Mouse (Mus musculus) forebrain, embryonic 14.5 days (tissue): Measurements from ENCODE around the gene Tmem132d. TPM values are rescaled to one million over a fixed set of nuclear protein-coding genes. Genes with fewer than 3 reads are reported as not detected.

Source experiments
- ATAC-seq: fragments of 200-750 bp; cut with Nextera tagmentation; 2 replicates; pipeline ENCODE4 v1.8.0; 2017; ENCODE audit warnings: mild to moderate bottlenecking, moderate library complexity
- DNase-seq: peaks from one replicate; pipeline ENCODE4 v3.0.0-alpha.2; 2015; ENCODE audit warnings: low spot score
- H3K27ac ChIP-seq: fragments of 300-500 bp; sonication (generic); 2 replicates; pipeline ENCODE4 v1.5.1; 2014; ENCODE audit warnings: low read depth, mild to moderate bottlenecking, control low read depth, low read length, moderate library complexity
- H3K27me3 ChIP-seq: fragments of 300-500 bp; sonication (generic); replicated peaks from 2 replicates; pipeline ENCODE4 v1.6.1; 2014; ENCODE audit warnings: low read length, control low read depth, mixed read lengths; ENCODE audit not compliant: control insufficient read depth, insufficient read depth
- H3K36me3 ChIP-seq: fragments of 300-500 bp; sonication (generic); 2 replicates; pipeline ENCODE4 v1.6.1; 2014; ENCODE audit warnings: low read length, control low read depth; ENCODE audit not compliant: control insufficient read depth, insufficient read depth
- H3K4me1 ChIP-seq: fragments of 300-500 bp; sonication (generic); 2 replicates; pipeline ENCODE4 v1.6.1; 2014; ENCODE audit warnings: antibody characterized with exemption, low read length, control low read depth; ENCODE audit not compliant: control insufficient read depth, insufficient read depth
- H3K4me2 ChIP-seq: fragments of 300-500 bp; sonication (generic); 2 replicates; pipeline ENCODE4 v1.6.1; 2014; ENCODE audit warnings: mild to moderate bottlenecking, control low read depth, low read length
- H3K4me3 ChIP-seq: fragments of 300-500 bp; sonication (generic); 2 replicates; pipeline ENCODE4 v1.5.1; 2014; ENCODE audit warnings: low read depth, low read length, control low read depth
- H3K9ac ChIP-seq: fragments of 300-500 bp; sonication (generic); 2 replicates; pipeline ENCODE4 v1.6.1; 2014; ENCODE audit warnings: mild to moderate bottlenecking, low read length, control low read depth, moderate library complexity
- H3K9me3 ChIP-seq: fragments of 300-500 bp; sonication (generic); replicated peaks from 2 replicates; pipeline ENCODE4 v1.6.1; 2016; ENCODE audit warnings: low read length, control low read depth, mixed read lengths; ENCODE audit not compliant: control insufficient read depth
- WGBS: fragments of 180-500 bp; shearing (Covaris S2); extraction: QIAGEN DNeasy Blood & Tissue Kit; methylation state at CpG from one replicate; pipeline ENCODE4 v1.1.7; 2014; 5-methylcytosine and 5-hydroxymethylcytosine counted together
- polyA plus RNA-seq: library from polyadenylated mRNA; unstranded; fragments of >200 nt; fragmentation: Nextera tagmentation; extraction: Ambion mirVana; gene quantifications from 2 replicates; pipeline ENCODE4 v1.2.1, GENCODE M21; 2014

Gene Tmem132d
- polyA plus RNA-seq, 1 experiment from 2014 or later = 0.86 TPM

GRCm38 (mm10) chr5:128424636-128425035, 8.2 kb downstream of the Tmem132d start:
- ATAC-seq = no peak
- Histone ChIP-seq H3K4me2 (no peak overlapping the region), H3K27ac (no peak overlapping the region), H3K36me3 (no peaks in the 10 kb centered on the region), H3K4me1 (no peaks in the 10 kb centered on the region), H3K4me3 (no peak overlapping the region), H3K27me3 (no peaks in the 10 kb centered on the region), H3K9me3 (peaks cover 3% of the 10 kb centered on the region; the same call in 1 of the 2 replicates), H3K9ac (no peak overlapping the region)
- WGBS = 82% methylated on average over 4 of the region's 4 CpGs
- DNase-seq = no peak

GRCm38 (mm10) chr5:128424213-128424612, 8.7 kb downstream of the Tmem132d start:
- H3K36me3 ChIP-seq = no peaks in the 10 kb centered on the region
- ATAC-seq = no peak
- no peak for DNase-seq
- H3K27me3 ChIP-seq = no peaks in the 10 kb centered on the region
- WGBS = 70% methylated on average over 2 of the region's 2 CpGs
- H3K4me1 ChIP-seq = peaks cover under 1% of the 10 kb centered on the region; the same call in 1 of the 2 replicates
- no peak overlapping the region for H3K4me2 ChIP-seq
- H3K9me3 ChIP-seq = peaks cover 3% of the 10 kb centered on the region; the same call in 1 of the 2 replicates
- no peak overlapping the region for H3K4me3 ChIP-seq
- no peak overlapping the region for H3K9ac ChIP-seq
- H3K27ac ChIP-seq = no peak overlapping the region

- H3K4me3 ChIP-seq = no peak overlapping the region
- peaks cover 3% of the 10 kb centered on the region; the same call in 1 of the 2 replicates for H3K9me3 ChIP-seq
- ATAC-seq (no peak), DNase-seq (no peak)
- H3K9ac ChIP-seq = no peak overlapping the region
- peaks cover 8% of the 10 kb centered on the region for H3K4me1 ChIP-seq
- H3K4me2 ChIP-seq = no peak overlapping the region
- no peak overlapping the region for H3K27ac ChIP-seq
- no peaks in the 10 kb centered on the region for H3K36me3 ChIP-seq
- 94% methylated on average over 2 of the region's 2 CpGs for WGBS
- no peaks in the 10 kb centered on the region for H3K27me3 ChIP-seq
Measured at GRCm38 (mm10) chr5:128422090-128422489, 10.8 kb downstream of the Tmem132d start.

GRCm38 (mm10) chr5:128418149-128418710, 14.6 kb downstream of the Tmem132d start:
- Histone ChIP-seq H3K27ac (no peak overlapping the region), H3K4me2 (peak overlapping the region; percentile 40), H3K36me3 (no peaks in the 10 kb centered on the region), H3K9ac (no peak overlapping the region), H3K27me3 (no peaks in the 10 kb centered on the region), H3K4me1 (peaks cover 8% of the 10 kb centered on the region), H3K4me3 (no peak overlapping the region), H3K9me3 (peaks cover 3% of the 10 kb centered on the region; the same call in 1 of the 2 replicates)
- ATAC-seq = peak; percentile 57
- DNase-seq = peak; percentile 83
- 9% methylated on average over 11 of the region's 11 CpGs for WGBS

GRCm38 (mm10) chr5:128414056-128414455, 18.8 kb downstream of the Tmem132d start:
- 35% methylated on average over 8 of the region's 8 CpGs for WGBS
- H3K27me3 ChIP-seq = no peaks in the 10 kb centered on the region
- H3K4me1 ChIP-seq = peaks cover 6% of the 10 kb centered on the region
- H3K36me3 ChIP-seq = no peaks in the 10 kb centered on the region
- ATAC-seq = no peak
- no peak overlapping the region for H3K9ac ChIP-seq
- DNase-seq = peak; percentile 75
- no peak overlapping the region for H3K27ac ChIP-seq
- H3K4me3 ChIP-seq = no peak overlapping the region
- no peaks in the 10 kb centered on the region for H3K9me3 ChIP-seq
- H3K4me2 ChIP-seq = no peak overlapping the region

- DNase-seq (no peak), ATAC-seq (no peak)
Measured at GRCm38 (mm10) chr5:128412306-128412705, 20.6 kb downstream of the Tmem132d start.

GRCm38 (mm10) chr5:128407546-128407945, 25.3 kb downstream of the Tmem132d start:
- Histone ChIP-seq H3K9ac (no peak overlapping the region), H3K27me3 (no peaks in the 10 kb centered on the region), H3K36me3 (no peaks in the 10 kb centered on the region), H3K4me3 (no peak overlapping the region), H3K27ac (no peak overlapping the region), H3K4me1 (no peaks in the 10 kb centered on the region), H3K9me3 (0 out of 2 replicates have a peak, but pooled peaks cover 3% of the 10 kb centered on the region), H3K4me2 (no peak overlapping the region)
- ATAC-seq (no peak), DNase-seq (no peak)
- WGBS = 82% methylated on average over 9 of the region's 9 CpGs

More at GRCm38 (mm10) chr5:128412306-128412705, 20.6 kb downstream of the Tmem132d start:
- Histone ChIP-seq H3K9me3 (no peaks in the 10 kb centered on the region), H3K9ac (no peak overlapping the region), H3K27me3 (no peaks in the 10 kb centered on the region), H3K4me3 (no peak overlapping the region), H3K36me3 (no peaks in the 10 kb centered on the region), H3K27ac (no peak overlapping the region), H3K4me1 (no peaks in the 10 kb centered on the region), H3K4me2 (no peak overlapping the region)
- WGBS = 77% methylated on average over 6 of the region's 6 CpGs

GRCm38 (mm10) chr5:128405071-128405470, 27.8 kb downstream of the Tmem132d start:
- no peaks in the 10 kb centered on the region for H3K36me3 ChIP-seq
- H3K27me3 ChIP-seq = no peaks in the 10 kb centered on the region
- no peak overlapping the region for H3K27ac ChIP-seq
- 91% methylated on average over 8 of the region's 8 CpGs for WGBS
- no peaks in the 10 kb centered on the region for H3K4me1 ChIP-seq
- DNase-seq = no peak
- H3K9me3 ChIP-seq = 0 out of 2 replicates have a peak, but pooled peaks cover 3% of the 10 kb centered on the region
- no peak for ATAC-seq
- H3K9ac ChIP-seq = no peak overlapping the region
- no peak overlapping the region for H3K4me3 ChIP-seq
- H3K4me2 ChIP-seq = no peak overlapping the region

- no peaks in the 10 kb centered on the region for H3K4me1 ChIP-seq
- ATAC-seq (no peak), DNase-seq (no peak)
- WGBS = 89% methylated on average over 3 of the region's 3 CpGs
- no peak overlapping the region for H3K4me3 ChIP-seq
- H3K27ac ChIP-seq = no peak overlapping the region
- H3K4me2 ChIP-seq = no peak overlapping the region
- H3K36me3 ChIP-seq = no peaks in the 10 kb centered on the region
- no peak overlapping the region for H3K9ac ChIP-seq
- no peaks in the 10 kb centered on the region for H3K27me3 ChIP-seq
- H3K9me3 ChIP-seq = 0 out of 2 replicates have a peak, but pooled peaks cover 3% of the 10 kb centered on the region
Measured at GRCm38 (mm10) chr5:128404223-128404622, 28.7 kb downstream of the Tmem132d start.
